Mouse (Mus musculus) hindbrain, embryonic 16.5 days (tissue): Measurements from ENCODE around the gene Clcnkb. TPM values are rescaled to one million over a fixed set of nuclear protein-coding genes. Genes with fewer than 3 reads are reported as not detected.

Experiments used
- ATAC-seq: fragments of 200-750 bp; cut with Nextera tagmentation; 2 replicates; pipeline ENCODE4 v1.8.0; 2017; ENCODE audit warnings: moderate TSS enrichment, moderate library complexity
- H3K27ac ChIP-seq: fragments of 300-500 bp; sonication (generic); 2 replicates; pipeline ENCODE4 v1.5.1; 2014; ENCODE audit warnings: low read depth, mild to moderate bottlenecking, control low read depth, low read length, moderate library complexity
- H3K27me3 ChIP-seq: fragments of 300-500 bp; sonication (generic); replicated peaks from 2 replicates; pipeline ENCODE4 v1.6.1; 2014; ENCODE audit warnings: low read length; ENCODE audit not compliant: control insufficient read depth, insufficient read depth
- H3K36me3 ChIP-seq: fragments of 300-500 bp; sonication (generic); 2 replicates; pipeline ENCODE4 v1.6.1; 2014; ENCODE audit warnings: mild to moderate bottlenecking, low read length, moderate library complexity, mixed read lengths; ENCODE audit not compliant: control insufficient read depth, insufficient read depth
- H3K4me1 ChIP-seq: fragments of 300-500 bp; sonication (generic); 2 replicates; pipeline ENCODE4 v1.6.1; 2014; ENCODE audit warnings: low read depth, low read length; ENCODE audit not compliant: control insufficient read depth, insufficient read depth
- H3K4me2 ChIP-seq: fragments of 300-500 bp; sonication (generic); 2 replicates; pipeline ENCODE4 v1.6.1; 2014; ENCODE audit warnings: mild to moderate bottlenecking, low read length, control low read depth, moderate library complexity
- H3K4me3 ChIP-seq: fragments of 300-500 bp; sonication (generic); 2 replicates; pipeline ENCODE4 v1.5.1; 2014; ENCODE audit warnings: mild to moderate bottlenecking, low read length, control low read depth, moderate library complexity
- H3K9ac ChIP-seq: fragments of 300-500 bp; sonication (generic); 2 replicates; pipeline ENCODE4 v1.6.1; 2014; ENCODE audit warnings: low read depth, mild to moderate bottlenecking, control low read depth, low read length, moderate library complexity
- H3K9me3 ChIP-seq: fragments of 300-500 bp; sonication (generic); 2 replicates; pipeline ENCODE4 v1.6.1; 2014; ENCODE audit warnings: mild to moderate bottlenecking, low read length, moderate library complexity; ENCODE audit not compliant: control insufficient read depth
- polyA plus RNA-seq: library from polyadenylated mRNA; unstranded; fragments of >200 nt; fragmentation: Nextera tagmentation; extraction: Ambion mirVana; gene quantifications from 2 replicates; pipeline ENCODE4 v1.2.1, GENCODE M21; 2015

The Clcnkb gene
- polyA plus RNA-seq, 1 experiment from 2014 or later: not detected

DNA sequence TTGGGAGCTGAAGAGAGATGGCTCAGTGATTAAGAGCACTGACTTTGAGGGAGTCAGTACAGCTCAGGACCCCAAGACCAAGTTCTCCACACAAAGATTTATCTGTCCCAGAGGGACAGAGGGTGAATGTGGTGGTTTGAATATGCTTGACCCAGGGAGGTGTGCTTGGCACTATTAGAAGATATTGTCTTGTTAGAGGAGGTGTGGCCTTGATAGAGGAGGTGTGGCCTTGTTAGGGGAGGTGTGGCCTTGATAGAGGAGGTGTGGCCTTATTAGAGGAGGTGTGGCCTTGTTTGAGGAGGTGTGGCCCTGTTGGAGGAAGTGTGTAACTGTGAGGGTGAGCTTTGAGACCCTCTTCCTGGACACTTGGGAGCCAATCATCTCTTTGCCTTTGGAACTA, 58.0 kb downstream of the Clcnkb start:
- 0 out of 2 replicates have a peak, but pooled peaks cover 2% of the 10 kb centered on the region for H3K27me3 ChIP-seq
- H3K4me2 ChIP-seq: no peak overlapping the region
- H3K4me3 ChIP-seq: no peak overlapping the region
- no peak for ATAC-seq
- H3K4me1 ChIP-seq: peaks cover 2% of the 10 kb centered on the region; the same call in 1 of the 2 replicates
- H3K27ac ChIP-seq: no peak overlapping the region
- H3K9ac ChIP-seq: no peak overlapping the region
- no peaks in the 10 kb centered on the region for H3K9me3 ChIP-seq
- no peaks in the 10 kb centered on the region for H3K36me3 ChIP-seq

Other genes with a start within 250 kb of the Clcnkb start
- gene Rsg1, start 202.1 kb downstream of the Clcnkb start, polyA plus RNA-seq: 8.4 and 8.9 TPM in 2 replicates
- 1.7 and 2.0 TPM in 2 replicates for gene Arhgef19, start 176.5 kb downstream of the Clcnkb start, polyA plus RNA-seq
- 1.1 TPM in 2 replicates for gene Epha2, start 114.8 kb downstream of the Clcnkb start, polyA plus RNA-seq
- gene Fam131c, start 47.8 kb downstream of the Clcnkb start, polyA plus RNA-seq: 44.3 and 49.8 TPM in 2 replicates
- 0.57 and 0.78 TPM in 2 replicates for gene Clcnka, start 17.3 kb downstream of the Clcnkb start, polyA plus RNA-seq
- gene Hspb7, start 4.8 kb upstream of the Clcnkb start, polyA plus RNA-seq: 0.09 and 0.66 TPM in 2 replicates
- gene Srarp, start 20.1 kb upstream of the Clcnkb start, polyA plus RNA-seq: 0.35 and 0.41 TPM in 2 replicates
- 39.5 and 39.6 TPM in 2 replicates for gene Zbtb17, start 28.6 kb upstream of the Clcnkb start, polyA plus RNA-seq
- 10.1 and 11.8 TPM in 2 replicates for gene Spen, start 122.6 kb upstream of the Clcnkb start, polyA plus RNA-seq
- gene Fblim1, start 190.1 kb upstream of the Clcnkb start, polyA plus RNA-seq: 42.9 and 51.5 TPM in 2 replicates
- gene Tmem82, start 202.6 kb upstream of the Clcnkb start, polyA plus RNA-seq: 0.34 and 0.45 TPM in 2 replicates
- 0.54 and 0.81 TPM in 2 replicates for gene Slc25a34, start 207.8 kb upstream of the Clcnkb start, polyA plus RNA-seq
- gene Plekhm2, start 248.9 kb upstream of the Clcnkb start, polyA plus RNA-seq: 6.5 and 6.7 TPM in 2 replicates